Mouse (Mus musculus): ENCODE data around the gene Naxd.
"Not testable (repeated sequence)": the region's sequence is repeated elsewhere in the genome, so short reads cannot be mapped to it uniquely, and the experiment has no call there.

Gene Naxd

DNA sequence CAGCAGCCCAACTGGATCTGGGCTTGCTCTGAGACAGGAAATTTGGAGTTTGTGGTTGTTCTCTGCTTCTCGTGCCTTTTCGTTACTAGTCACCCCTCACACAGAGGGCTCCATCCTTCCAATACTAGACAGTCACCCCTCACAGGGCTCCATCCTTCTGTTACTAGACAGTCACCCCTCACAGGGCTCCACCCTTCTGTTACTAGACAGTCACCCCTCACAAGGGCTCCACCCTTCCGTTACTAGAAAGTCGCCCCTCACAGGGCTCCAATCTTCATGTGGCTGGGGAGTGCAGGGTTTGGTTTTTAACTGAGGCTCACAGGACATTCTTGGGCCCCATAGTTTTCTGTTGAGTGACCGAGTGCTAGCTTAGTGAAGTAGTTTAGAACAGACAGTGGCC lies 15.9 kb downstream of the Naxd start:
- no peak for DNase-seq (ENCODE audit: low spot score in 2 of 2)

- no peak for DNase-seq (ENCODE audit: low spot score in 2 of 2)
Observed at GRCm38 (mm10) chr8:11516292-11516691, 19.0 kb downstream of the Naxd start.

DNA sequence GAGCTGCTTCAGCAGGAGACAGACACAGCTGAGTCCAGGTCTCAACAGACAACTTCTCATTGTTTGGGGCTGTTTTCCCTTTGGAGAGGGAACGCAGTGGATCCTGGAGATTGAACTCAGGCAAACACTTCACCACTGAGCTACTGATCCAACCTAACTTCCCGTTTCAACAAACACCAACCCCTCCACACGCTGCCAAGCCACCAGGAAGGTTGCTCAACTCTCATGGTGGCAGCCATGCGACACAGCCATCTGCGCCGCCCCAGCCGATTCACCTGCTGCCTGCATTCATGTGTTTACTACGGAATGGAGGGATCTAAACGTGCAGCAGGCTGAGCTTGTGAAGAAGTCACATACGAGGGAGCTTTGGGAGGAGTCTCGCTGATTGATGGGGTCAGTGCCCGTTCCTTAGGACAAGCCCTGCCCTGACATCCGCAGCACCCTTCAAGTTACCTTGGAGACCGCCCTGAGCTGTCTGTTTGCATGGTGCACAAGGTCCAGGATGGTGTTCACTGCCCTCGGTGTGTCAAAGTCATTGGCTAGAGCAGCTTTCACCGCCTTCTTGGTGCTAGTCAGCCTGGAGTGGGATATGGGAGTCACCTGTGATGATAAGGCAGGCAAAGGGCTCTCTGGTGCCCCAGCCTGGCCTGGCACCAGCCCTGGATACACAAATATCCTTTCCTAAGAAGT lies 20.2 kb downstream of the Naxd start:
- DNase-seq (ENCODE audit: low spot score in 2 of 2), result no peak

DNA sequence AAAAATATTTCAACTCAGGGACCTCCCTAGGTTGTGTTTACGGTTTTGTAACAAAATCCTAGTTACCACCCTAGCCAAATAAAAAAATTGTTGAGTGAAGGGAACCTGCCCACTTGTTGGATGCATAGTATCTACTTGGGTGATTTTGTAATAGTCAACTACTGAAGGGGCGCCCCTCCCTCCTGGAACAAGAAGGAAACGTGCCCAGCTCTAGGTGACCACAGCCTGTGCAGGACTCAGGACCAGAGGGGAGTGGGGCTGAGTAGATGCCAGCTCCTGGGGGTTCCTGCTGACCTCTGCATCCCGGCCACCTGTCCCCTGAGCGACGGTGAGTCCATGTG lies 20.7 kb downstream of the Naxd start:
- DNase-seq (ENCODE audit: low spot score in 2 of 2), result no peak

- no peak for DNase-seq (ENCODE audit: low spot score in 2 of 2)
Observed at GRCm38 (mm10) chr8:11518676-11519075, 21.4 kb downstream of the Naxd start.

DNA sequence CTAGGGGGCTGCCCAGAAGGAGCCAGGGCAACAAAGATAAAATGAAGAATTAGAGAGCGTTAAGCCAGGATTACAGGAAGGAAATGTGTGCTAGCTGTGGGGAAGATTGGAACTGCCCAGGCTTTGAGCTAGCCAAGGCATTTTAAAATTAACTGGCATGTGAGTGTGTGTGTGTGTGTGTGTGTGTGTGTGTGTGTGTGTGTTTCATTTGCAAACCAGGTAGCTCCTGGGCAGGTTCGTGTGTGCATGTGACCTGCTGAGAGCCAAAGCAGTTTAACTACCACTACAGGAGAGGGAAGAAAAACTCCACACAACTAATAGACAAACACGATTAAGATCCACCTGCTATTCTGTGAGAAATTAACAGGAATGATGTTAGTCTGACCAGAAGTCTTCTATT lies 26.0 kb downstream of the Naxd start:
- DNase-seq (ENCODE audit: low spot score in 2 of 2), result no peak

DNA sequence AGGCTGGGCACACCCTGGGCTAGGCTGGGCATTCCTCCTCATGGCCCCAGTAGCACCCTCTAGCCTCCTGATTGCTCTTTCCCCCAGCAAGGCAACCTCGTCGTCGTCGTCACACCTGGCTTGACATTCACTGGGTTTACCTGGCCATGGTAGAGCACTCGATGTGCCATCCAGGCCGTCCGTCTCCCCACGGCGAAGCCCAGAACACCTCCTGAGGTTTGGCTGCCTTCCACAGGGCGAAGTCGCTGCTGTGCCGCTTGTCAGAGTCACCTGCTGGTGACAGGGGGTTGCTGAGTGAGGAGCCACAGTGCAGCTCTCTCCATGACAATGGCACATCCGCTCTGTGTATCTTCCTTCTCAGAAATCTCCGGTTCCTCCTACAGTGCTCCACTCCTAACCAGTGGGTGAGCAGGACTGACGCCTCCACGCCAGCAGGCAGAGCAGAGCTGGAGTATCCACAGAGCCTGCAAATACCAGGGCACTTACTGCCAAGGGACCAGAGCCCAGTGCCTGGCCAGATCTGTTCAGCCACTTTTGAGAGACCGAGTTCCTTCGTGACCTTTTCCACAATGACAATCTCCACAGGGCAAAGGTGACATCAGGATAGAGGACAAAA lies 33.0 kb downstream of the Naxd start:
- peak in 1 of 2 experiments; percentile 39 for DNase-seq (ENCODE audit: low spot score in 2 of 2)

DNA sequence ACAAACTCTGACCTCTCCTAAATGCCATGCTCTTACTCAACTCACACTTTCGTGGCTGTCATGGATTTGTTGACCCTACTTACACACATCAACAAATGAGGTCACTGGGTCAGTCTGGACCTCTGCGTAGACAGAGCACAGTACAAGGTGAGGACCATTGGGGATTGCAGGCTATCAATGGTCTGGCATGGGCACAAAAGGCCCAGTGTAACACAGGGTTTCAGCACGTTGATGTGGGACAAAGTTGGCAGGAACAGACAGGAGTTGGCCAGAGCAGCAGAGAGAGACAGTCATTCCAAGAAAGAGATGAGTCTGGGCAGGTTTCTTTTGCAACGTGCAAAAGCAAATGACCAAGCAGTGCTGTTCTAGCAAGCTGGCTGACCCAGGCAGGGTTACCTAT lies 33.5 kb downstream of the Naxd start:
- no peak for DNase-seq (ENCODE audit: low spot score in 2 of 2)

GRCm38 (mm10) chr8:11534494-11534893 lies 37.2 kb downstream of the Naxd start:
- DNase-seq (ENCODE audit: low spot score in 2 of 2), result no peak

DNA sequence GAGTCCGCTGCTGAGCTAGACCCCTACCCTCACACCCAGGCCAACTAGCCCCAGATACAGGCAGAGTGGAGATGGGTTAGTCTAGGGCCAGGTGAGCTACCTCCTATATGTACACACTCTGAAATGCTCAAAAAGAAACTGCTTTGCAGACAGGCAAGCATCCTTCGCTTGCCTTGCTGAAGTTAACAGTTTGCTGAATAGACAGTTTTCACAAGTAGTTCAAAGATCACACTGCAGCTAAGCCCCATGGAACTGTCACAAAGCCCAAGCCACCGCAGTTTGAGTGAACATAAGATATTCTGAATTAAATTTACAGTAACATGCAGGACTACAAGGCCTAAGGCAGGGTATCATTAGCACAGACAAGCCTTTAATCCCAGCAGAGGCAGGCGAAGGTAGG lies 41.7 kb downstream of the Naxd start:
- no peak for DNase-seq (ENCODE audit: low spot score in 2 of 2)

DNA sequence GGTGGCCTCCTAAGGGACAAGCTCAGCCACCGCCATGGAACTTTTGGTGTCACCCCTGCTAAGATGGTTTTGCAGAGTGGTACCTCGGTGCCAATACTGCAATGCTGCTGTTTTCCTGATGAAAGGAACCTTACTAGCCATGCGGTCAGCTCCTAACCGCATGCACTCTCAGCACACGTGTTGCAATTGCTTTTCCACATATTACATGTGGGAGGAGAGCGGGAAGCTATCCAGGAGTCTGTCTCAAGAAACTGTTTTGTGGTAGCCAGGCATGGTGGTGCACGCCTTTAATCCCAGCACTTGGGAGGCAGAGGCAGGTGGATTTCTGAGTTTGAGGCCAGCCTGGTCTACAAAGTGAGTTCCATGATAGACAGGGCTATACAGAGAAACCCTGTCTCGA lies 42.9 kb downstream of the Naxd start:
- DNase-seq (ENCODE audit: low spot score in 2 of 2), result no peak

DNA sequence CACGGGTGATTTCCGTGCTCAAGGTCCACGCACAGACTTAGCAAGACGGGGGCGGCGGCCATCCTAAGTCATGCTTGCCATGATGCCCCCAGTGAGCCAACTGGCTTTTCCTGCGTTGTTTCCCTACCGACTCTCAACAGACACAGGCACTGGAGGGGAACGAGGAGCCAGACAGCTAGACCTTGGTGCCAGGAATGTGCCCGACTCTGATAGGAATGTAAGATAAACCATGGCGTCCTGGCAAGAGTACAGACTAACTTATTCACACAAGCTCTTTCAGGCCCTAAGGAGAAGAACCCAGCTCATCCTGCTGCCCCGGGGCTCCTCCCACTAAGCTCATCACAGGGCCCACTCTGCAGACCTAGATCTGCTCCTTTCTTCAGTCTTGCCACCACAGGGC lies 44.7 kb downstream of the Naxd start:
- DNase-seq (ENCODE audit: low spot score in 2 of 2), result no peak

GRCm38 (mm10) chr8:11542866-11543265 lies 45.6 kb downstream of the Naxd start:
- DNase-seq (ENCODE audit: low spot score in 2 of 2), result no peak

DNA sequence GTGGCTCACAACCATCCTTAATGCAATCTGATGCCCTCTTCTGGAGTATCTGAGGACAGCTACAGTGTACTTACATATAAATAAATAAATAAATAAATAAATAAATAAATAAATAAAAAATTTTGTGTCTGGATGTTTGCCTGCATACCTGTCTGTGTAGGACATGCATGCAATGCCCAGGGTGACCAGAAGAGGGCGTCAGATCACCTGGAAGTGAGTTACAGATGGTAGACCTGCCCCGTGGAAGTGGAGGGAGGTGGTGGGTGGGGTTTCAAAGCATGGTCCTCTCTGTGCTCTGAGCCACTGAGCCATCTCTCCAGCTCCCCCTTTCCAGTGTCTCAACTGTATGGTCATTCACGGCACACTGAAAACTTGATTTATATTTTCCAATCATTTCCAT lies 47.1 kb downstream of the Naxd start:
- peak in 1 of 2 experiments; percentile 34 for DNase-seq (ENCODE audit: low spot score in 2 of 2)

GRCm38 (mm10) chr8:11547063-11547462 lies 49.8 kb downstream of the Naxd start:
- no peak for DNase-seq (ENCODE audit: low spot score in 2 of 2)

DNA sequence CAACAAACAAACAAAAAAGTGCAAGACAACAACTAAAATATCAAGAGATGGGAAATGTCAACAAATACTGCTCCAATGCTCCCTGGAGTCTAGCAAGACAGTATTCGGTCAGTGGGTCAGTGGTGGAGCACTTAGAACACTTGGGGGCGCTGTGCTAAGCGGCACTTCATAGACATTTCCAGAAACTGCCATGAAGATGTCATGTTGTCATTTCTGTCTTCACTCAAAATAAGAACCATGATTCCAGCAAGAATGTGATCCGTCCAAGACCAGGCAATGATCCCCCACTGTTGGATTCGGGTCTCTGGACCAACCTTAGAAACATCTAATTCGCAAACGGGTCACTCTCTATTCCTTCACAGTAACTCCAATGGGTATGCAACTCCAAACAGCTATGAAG lies 52.4 kb downstream of the Naxd start:
- DNase-seq (ENCODE audit: low spot score in 2 of 2), result no peak

DNA sequence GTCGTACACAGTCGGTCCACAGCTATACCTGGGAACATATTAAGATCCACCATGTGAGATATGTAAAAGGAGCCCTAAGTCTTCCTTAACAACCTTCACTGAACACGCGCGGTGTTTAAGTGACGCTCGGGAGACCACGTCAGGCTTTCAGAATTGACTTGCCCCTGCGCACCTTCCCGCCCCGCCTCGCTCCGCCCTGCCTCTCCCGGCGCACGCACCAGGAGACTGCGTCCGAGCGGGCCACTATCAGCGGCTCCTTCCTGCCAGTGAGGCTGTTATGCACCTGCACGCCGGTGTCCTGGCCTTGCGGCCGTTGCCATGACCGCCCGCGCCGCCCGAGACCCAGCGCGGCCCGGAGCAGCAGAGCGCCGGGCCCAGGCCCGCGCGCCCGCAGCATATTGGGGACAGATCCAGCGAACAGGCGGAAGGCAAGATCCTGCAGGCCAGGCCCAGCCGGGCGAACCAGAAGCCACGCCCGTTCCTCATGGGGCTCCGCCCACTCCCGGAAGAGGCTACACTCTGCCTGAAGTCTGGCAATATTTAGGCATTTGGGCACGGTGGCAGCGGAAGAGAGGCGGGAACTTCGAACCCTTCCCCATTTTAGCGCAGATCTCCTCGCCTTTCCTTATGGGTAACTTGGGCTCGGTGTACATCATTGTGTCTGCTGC lies 53.1 kb downstream of the Naxd start, which contains the start of gene Cars2:
Gene Cars2, minus strand, starts transcription at position 503 of the 668 bp plus-strand sequence.
- peak; percentile 86 to 90 for DNase-seq (ENCODE audit: low spot score in 2 of 2)

GRCm38 (mm10) chr8:11551497-11551896 lies 54.2 kb downstream of the Naxd start:
- DNase-seq (ENCODE audit: low spot score in 2 of 2), result not testable (repeated sequence)

DNA sequence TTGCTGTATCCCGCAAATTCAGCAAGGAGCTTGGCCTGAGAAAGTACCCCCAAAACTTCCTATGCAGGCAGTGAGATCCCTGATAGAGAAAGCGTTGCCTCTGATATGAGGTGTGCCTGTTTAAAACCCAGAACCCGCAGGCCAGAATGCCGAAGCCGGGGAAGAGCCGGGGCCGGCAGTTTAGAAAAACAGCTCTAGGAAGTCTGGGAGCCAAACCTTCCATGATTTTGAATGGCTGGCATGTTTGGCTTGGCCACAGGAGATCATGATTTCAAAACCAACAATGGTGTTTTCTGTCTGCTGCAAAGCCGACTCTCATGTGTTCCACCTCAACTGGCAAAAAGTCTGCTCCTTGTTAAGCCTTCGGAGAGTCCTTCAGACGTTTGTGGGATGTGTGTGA lies 55.1 kb downstream of the Naxd start:
- DNase-seq (ENCODE audit: low spot score in 2 of 2), result no peak

DNA sequence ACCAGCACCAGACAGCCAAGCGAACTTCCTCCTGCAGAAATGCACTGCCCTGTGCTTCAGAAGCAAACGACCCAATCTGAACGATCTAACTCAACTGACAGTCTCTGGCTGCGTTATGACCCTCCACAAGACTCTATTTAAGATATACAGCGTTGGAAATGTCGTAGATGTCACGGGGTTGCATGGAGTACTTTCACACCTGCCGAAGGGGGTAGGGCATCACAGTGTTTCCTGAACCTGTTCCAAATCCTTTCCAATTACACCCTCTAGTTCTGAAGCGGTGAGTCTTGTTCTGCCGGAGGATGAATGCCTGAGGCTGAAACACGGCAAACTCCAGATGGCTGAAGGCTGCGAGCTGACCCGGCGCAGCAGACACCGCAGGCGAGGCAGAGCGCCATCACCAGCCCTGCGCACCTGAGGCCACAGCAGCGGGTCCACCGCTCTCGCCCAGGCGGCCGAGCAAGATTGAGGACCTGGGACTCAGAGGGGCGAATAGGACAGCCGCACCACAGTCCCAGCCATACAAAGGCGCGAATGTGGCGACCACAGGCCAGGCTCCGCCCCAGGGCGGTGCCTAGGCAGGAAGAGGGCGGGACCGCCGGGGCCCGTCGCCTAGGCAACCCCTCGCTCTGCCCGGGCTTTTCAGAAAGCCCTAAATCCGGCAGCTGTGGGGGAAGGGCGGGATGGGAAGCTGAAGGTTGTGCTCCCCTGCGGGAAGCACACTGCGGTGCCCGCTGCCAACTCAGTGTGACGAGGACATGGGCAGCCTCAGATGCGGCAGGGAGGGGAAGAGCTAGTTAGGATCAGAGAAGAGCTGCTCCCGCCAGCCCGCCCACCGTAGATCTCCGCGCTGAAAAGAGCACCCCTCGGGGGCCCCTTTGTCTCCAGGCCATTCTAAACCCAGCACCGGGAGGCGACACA lies 57.8 kb downstream of the Naxd start, which contains the start of gene Ing1:
Gene Ing1, plus strand, starts transcription at position 773 of the 921 bp plus-strand sequence.
- peak; percentile 94 to 95 for DNase-seq (ENCODE audit: low spot score in 2 of 2)

DNA sequence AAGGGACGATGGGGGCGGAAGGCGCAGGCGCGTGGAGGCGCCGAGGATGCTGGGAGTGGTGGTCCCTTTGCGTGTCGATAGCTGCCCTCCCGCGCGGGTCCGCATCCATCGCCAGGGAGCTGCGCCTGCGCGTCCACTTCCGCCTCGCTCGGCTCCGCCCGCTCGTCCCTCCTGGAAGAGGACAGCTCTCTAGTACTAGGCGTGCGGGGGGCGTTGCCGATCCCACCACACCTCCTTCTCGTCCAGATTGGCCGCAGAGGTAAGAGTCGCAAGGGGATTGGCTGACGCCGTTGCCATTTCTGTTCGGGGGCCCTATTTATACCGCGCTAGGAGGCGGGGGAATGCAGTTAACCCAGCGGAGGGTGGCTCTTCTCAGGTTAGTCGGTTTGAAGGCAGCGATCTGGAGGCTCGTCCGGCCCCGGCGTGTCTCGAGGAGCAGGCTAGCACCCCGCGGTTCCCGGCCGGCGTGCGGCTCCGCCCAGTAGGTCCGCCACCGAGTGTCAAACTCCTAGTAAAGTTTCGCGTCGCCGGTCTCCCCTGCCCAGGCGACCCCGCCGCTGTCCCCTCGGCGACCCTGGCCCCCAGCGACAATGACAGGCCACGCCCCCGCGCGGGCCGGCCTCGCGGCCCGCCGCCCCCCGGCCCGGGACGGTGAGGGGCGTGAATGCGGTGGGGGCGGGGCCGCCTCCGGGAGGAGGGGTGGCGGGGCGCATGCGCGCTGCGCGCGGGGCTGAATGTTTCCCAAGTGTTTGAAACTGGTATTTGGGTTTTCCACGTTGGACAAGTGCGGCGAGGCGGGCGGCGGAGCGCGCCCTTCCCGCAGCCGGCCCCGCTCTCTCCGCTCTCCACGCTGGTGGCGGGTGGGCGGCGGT lies 58.6 kb downstream of the Naxd start:
- peak; percentile 100 for DNase-seq (ENCODE audit: low spot score in 2 of 2)

All from right cerebral cortex, postnatal 36 days (tissue).